Mouse (Mus musculus): ENCODE measurements at regions not wholly inside any gene's neighbourhood (a gene's known extent, or its start where the extent isn't known, plus 50 kb on each side); places are given as distances from the start of the nearest gene placed in this dataset.

- DNase-seq (ENCODE audit: low spot score in 2 of 2): no peak
These were observed 82.1 kb upstream of the Zfp64 start for GRCm38 (mm10) chr2:169037519-169037918.

GRCm38 (mm10) chr2:169035315-169035714 is 79.9 kb upstream of the Zfp64 start:
- no peak for DNase-seq (ENCODE audit: low spot score in 2 of 2)

- DNase-seq (ENCODE audit: low spot score in 2 of 2): no peak
These were observed 78.6 kb upstream of the Zfp64 start for GRCm38 (mm10) chr2:169033997-169034396.

- DNase-seq (ENCODE audit: low spot score in 2 of 2): no peak
These were observed 77.8 kb upstream of the Zfp64 start for GRCm38 (mm10) chr2:169033181-169033580.

- no peak for DNase-seq (ENCODE audit: low spot score in 2 of 2)
These were observed 73.2 kb upstream of the Zfp64 start for GRCm38 (mm10) chr2:169028531-169029114.

GRCm38 (mm10) chr2:169019037-169019436 is 63.6 kb upstream of the Zfp64 start:
- DNase-seq (ENCODE audit: low spot score in 2 of 2): no peak

- DNase-seq (ENCODE audit: low spot score in 2 of 2): no peak
These were observed 54.9 kb upstream of the Zfp64 start for GRCm38 (mm10) chr2:169010271-169010670.

GRCm38 (mm10) chr2:169008756-169009155 is 53.4 kb upstream of the Zfp64 start:
- peak in 1 of 2 experiments; percentile 41 for DNase-seq (ENCODE audit: low spot score in 2 of 2)

- peak in 1 of 2 experiments; percentile 42 for DNase-seq (ENCODE audit: low spot score in 2 of 2)
These were observed 52.9 kb upstream of the Zfp64 start for GRCm38 (mm10) chr2:169008333-169008732.

GRCm38 (mm10) chr2:169006549-169006948 is 51.2 kb upstream of the Zfp64 start:
- DNase-seq (ENCODE audit: low spot score in 2 of 2): no peak

- no peak for DNase-seq (ENCODE audit: low spot score in 2 of 2)
These were observed 50.4 kb upstream of the Zfp64 start for GRCm38 (mm10) chr2:169005810-169006209.

Measured in heart, adult 9 months (tissue).